Mouse (Mus musculus) CH12.LX (cell line): ENCODE results near the gene Tmtc1. TPM values are rescaled to one million over a fixed set of nuclear protein-coding genes. Genes with fewer than 3 reads are reported as not detected.

ENCODE experiments used
- DNase-seq: peaks from one replicate; pipeline ENCODE4 v3.0.0-alpha.2; 2013; ENCODE audit errors: extremely low read depth
- H3K27ac ChIP-seq: 2 replicates; pipeline ENCODE4 v1.5.1; 2012; ENCODE audit warnings: low read depth, mild to moderate bottlenecking, control low read depth, moderate library complexity; ENCODE audit not compliant: insufficient read depth
- H3K27me3 ChIP-seq: replicated peaks from 2 replicates; pipeline ENCODE3; 2012; ENCODE audit warnings: inconsistent platforms
- H3K36me3 ChIP-seq, 2 experiments: replicated peaks in 1 of 2; 2 replicates each; pipeline versions ENCODE3 to v1.6.1; 2012; ENCODE audit warnings: inconsistent platforms in 1 of 2, low read length in 1 of 2, mild to moderate bottlenecking in 1 of 2, mixed read lengths in 1 of 2, moderate library complexity in 1 of 2; ENCODE audit not compliant: control insufficient read depth in 1 of 2, insufficient read depth in 1 of 2
- H3K4me1 ChIP-seq, 2 experiments: 2 replicates each; pipeline ENCODE4 v1.6.1; 2012; ENCODE audit warnings: inconsistent platforms in 1 of 2, moderate library complexity in 1 of 2; ENCODE audit not compliant: insufficient read depth in 2 of 2, control insufficient read depth in 1 of 2
- H3K4me2 ChIP-seq: 2 replicates; pipeline ENCODE4 v1.6.1; 2012; ENCODE audit warnings: low read depth, mild to moderate bottlenecking, control low read depth; ENCODE audit not compliant: poor library complexity, insufficient read depth, severe bottlenecking
- H3K4me3 ChIP-seq, 3 experiments: fragments of 150-350 bp in 1 of 3; sonication (generic) in 1 of 3; replicated peaks in 1 of 3; 2 replicates each; pipeline versions ENCODE3 to v1.5.1; 2011 to 2012; ENCODE audit warnings: low read depth in 2 of 3, low read length in 2 of 3, mild to moderate bottlenecking in 2 of 3, moderate library complexity in 2 of 3, control low read depth in 1 of 3, improper control_type of control experiment in 1 of 3, inconsistent platforms in 1 of 3, mixed read lengths in 1 of 3; ENCODE audit not compliant: poor library complexity in 1 of 3
- H3K79me2 ChIP-seq: replicated peaks from 2 replicates; pipeline ENCODE4 v1.6.1; 2012; ENCODE audit warnings: mild to moderate bottlenecking, moderate library complexity; ENCODE audit not compliant: control insufficient read depth, poor library complexity, insufficient read depth, severe bottlenecking; ENCODE audit errors: extremely low read depth
- H3K9ac ChIP-seq: 2 replicates; pipeline ENCODE4 v1.6.1; 2012; ENCODE audit warnings: low read depth, mild to moderate bottlenecking, control low read depth, moderate library complexity; ENCODE audit not compliant: insufficient read depth
- H3K9me3 ChIP-seq: replicated peaks from 2 replicates; pipeline ENCODE3; 2012; ENCODE audit warnings: low read length, inconsistent platforms, mixed read lengths
- CHD2 ChIP-seq: IDR thresholded peaks from 2 replicates; pipeline ENCODE4 v1.6.1; 2011; ENCODE audit warnings: low read length, improper control_type of control experiment
- CTCF ChIP-seq, 2 experiments: IDR thresholded peaks in 1 of 2; conservative IDR thresholded peaks in 1 of 2; 2 replicates each; pipeline ENCODE4 v1.5.1; 2011 to 2012; ENCODE audit warnings: low read depth in 2 of 2, low read length in 2 of 2, improper control_type of control experiment in 1 of 2, inconsistent platforms in 1 of 2, mild to moderate bottlenecking in 1 of 2, moderate library complexity in 1 of 2
- EP300 ChIP-seq: IDR thresholded peaks from 2 replicates; pipeline ENCODE4 v1.6.1; 2011; ENCODE audit warnings: low read length, improper control_type of control experiment
- ETS1 ChIP-seq: conservative IDR thresholded peaks from 2 replicates; pipeline ENCODE4 v1.6.1; 2012; ENCODE audit warnings: low read depth, mild to moderate bottlenecking, inconsistent platforms, low read length, improper control_type of control experiment, moderate library complexity
- GABPA ChIP-seq: IDR thresholded peaks from 2 replicates; pipeline ENCODE4 v1.6.1; 2012; ENCODE audit warnings: low read depth, low read length, improper control_type of control experiment, inconsistent platforms; ENCODE audit not compliant: insufficient replicate concordance
- IRF4 ChIP-seq: IDR thresholded peaks from 2 replicates; pipeline ENCODE4 v1.6.1; 2014; ENCODE audit warnings: low read depth, mild to moderate bottlenecking, inconsistent platforms, low read length, improper control_type of control experiment
- JUND ChIP-seq: conservative IDR thresholded peaks from 2 replicates; pipeline ENCODE4 v1.6.1; 2011; ENCODE audit warnings: low read depth, low read length, improper control_type of control experiment
- KAT2A ChIP-seq: IDR thresholded peaks from 2 replicates; pipeline ENCODE4 v1.6.1; 2012; ENCODE audit warnings: low read length, improper control_type of control experiment, inconsistent platforms; ENCODE audit not compliant: insufficient replicate concordance
- MAFK ChIP-seq: IDR thresholded peaks from 2 replicates; pipeline ENCODE4 v1.6.1; 2011; ENCODE audit warnings: low read length, improper control_type of control experiment; ENCODE audit not compliant: insufficient replicate concordance
- MAX ChIP-seq: IDR thresholded peaks from 2 replicates; pipeline ENCODE4 v1.6.1; 2011; ENCODE audit warnings: low read length, improper control_type of control experiment
- MEF2A ChIP-seq: IDR thresholded peaks from 2 replicates; pipeline ENCODE4 v1.6.1; 2014; ENCODE audit warnings: low read depth, mild to moderate bottlenecking, inconsistent platforms, low read length, improper control_type of control experiment, borderline replicate concordance
- MYC ChIP-seq: IDR thresholded peaks from 2 replicates; pipeline ENCODE4 v1.6.1; 2011; ENCODE audit warnings: low read depth, mild to moderate bottlenecking, improper control_type of control experiment, low read length
- NELFE ChIP-seq: IDR thresholded peaks from 2 replicates; pipeline ENCODE4 v1.6.1; 2011; ENCODE audit warnings: low read depth, low read length, improper control_type of control experiment
- PAX5 ChIP-seq: IDR thresholded peaks from 2 replicates; pipeline ENCODE4 v1.6.1; 2012; ENCODE audit warnings: low read length, inconsistent platforms, mixed read lengths
- POLR2A ChIP-seq: IDR thresholded peaks from 2 replicates; pipeline ENCODE4 v1.6.1; 2011; ENCODE audit warnings: low read depth, mild to moderate bottlenecking, improper control_type of control experiment, low read length
- RAD21 ChIP-seq: IDR thresholded peaks from 2 replicates; pipeline ENCODE4 v1.6.1; 2011; ENCODE audit warnings: low read depth, mild to moderate bottlenecking, low read length, improper control_type of control experiment, moderate library complexity
- RCOR1 ChIP-seq: conservative IDR thresholded peaks from 2 replicates; pipeline ENCODE4 v1.6.1; 2012; ENCODE audit warnings: low read depth, mild to moderate bottlenecking, inconsistent platforms, low read length, improper control_type of control experiment
- SIN3A ChIP-seq: IDR thresholded peaks from 2 replicates; pipeline ENCODE4 v1.6.1; 2012; ENCODE audit warnings: low read length, improper control_type of control experiment, inconsistent platforms
- SMC3 ChIP-seq: IDR thresholded peaks from 2 replicates; pipeline ENCODE4 v1.6.1; 2011; ENCODE audit warnings: low read depth, low read length, improper control_type of control experiment
- TBP ChIP-seq: conservative IDR thresholded peaks from 2 replicates; pipeline ENCODE4 v1.6.1; 2011; ENCODE audit warnings: low read depth, low read length, improper control_type of control experiment
- TCF12 ChIP-seq: IDR thresholded peaks from 2 replicates; pipeline ENCODE4 v1.6.1; 2014; ENCODE audit warnings: low read depth, mild to moderate bottlenecking, inconsistent platforms, low read length, improper control_type of control experiment
- UBTF ChIP-seq: IDR thresholded peaks from 2 replicates; pipeline ENCODE4 v1.6.1; 2012; ENCODE audit warnings: low read depth, mild to moderate bottlenecking, inconsistent platforms, low read length, improper control_type of control experiment, moderate library complexity
- USF2 ChIP-seq: conservative IDR thresholded peaks from 2 replicates; pipeline ENCODE4 v1.6.1; 2011; ENCODE audit warnings: low read depth, low read length, improper control_type of control experiment
- ZC3H11A ChIP-seq: IDR thresholded peaks from 2 replicates; pipeline ENCODE4 v1.6.1; 2012; ENCODE audit warnings: low read depth, mild to moderate bottlenecking, inconsistent platforms, low read length, improper control_type of control experiment
- ZKSCAN1 ChIP-seq: IDR thresholded peaks from 2 replicates; pipeline ENCODE4 v1.6.1; 2012; ENCODE audit warnings: low read depth, inconsistent platforms, low read length, improper control_type of control experiment, borderline replicate concordance
- dilution Hi-C: fragments of 300-500 bp; cut with MboI; formaldehyde crosslinking; loops from 2 replicates; pipeline ENCODE4 v1.14.3; 2020; ENCODE audit warnings: low sequenced_read_pairs; ENCODE audit not compliant: extremely low pct_unique_long_range_greater_than_20kb, extremely low pct_ligation_motif_present
- in situ Hi-C: fragments of 300-500 bp; cut with MboI; formaldehyde crosslinking; loops from 3 replicates; pipeline ENCODE4 v1.14.3; 2019; ENCODE audit warnings: low sequenced_read_pairs, low pct_ligation_motif_present, low pct_unique_long_range_greater_than_20kb, mixed read lengths
- polyA plus RNA-seq: library from polyadenylated mRNA; unstranded; fragments of >175 nt; gene quantifications from 2 replicates; pipeline ENCODE4 v1.2.1, GENCODE M21; 2012; ENCODE audit warnings: low read depth; ENCODE audit not compliant: insufficient read length
- total RNA-seq, 2 experiments: library from RNA; depleted of rRNA; stranded (reverse); fragments of 300-350 nt in 1 of 2; fragments of >200 nt in 1 of 2; gene quantifications; 2 replicates each; pipeline ENCODE4 v1.2.3; 2012 to 2014

The Tmtc1 gene
- total and polyA plus RNA-seq, 3 experiments: 0.03 to 0.13 (median 0.04) TPM

DNA sequence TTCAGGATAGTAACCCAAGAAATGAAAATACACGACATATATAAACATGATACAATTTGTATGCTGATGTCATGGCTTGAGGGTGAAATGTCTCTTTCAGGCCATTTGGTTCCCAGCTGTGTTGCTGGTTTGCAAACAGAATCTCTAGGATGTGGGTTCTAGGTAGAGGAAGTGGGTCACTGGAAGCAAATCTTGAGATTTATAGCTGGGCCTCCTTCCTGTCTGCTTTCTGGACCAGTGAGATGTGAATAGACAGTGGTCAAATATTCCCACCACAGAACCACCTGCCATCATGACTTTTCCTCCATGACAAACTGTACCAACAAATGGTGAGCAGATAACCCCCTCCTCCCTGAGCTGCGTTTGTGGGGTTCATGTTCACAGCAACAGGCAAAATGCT is 186.4 kb downstream of the Tmtc1 start:
- Histone ChIP-seq H3K9me3 (no peaks in the 10 kb centered on the region), H3K4me2 (no peak overlapping the region), H3K79me2 (no peaks in the 10 kb centered on the region), H3K36me3 (no peaks in the 10 kb centered on the region), H3K9ac (no peak overlapping the region), H3K4me3 (no peak overlapping the region), H3K27me3 (no peaks in the 10 kb centered on the region), H3K4me1 (peaks cover 0 to 17% of the 10 kb centered on the region in 2 experiments; a peak in 2 of 4 replicates), H3K27ac (no peak overlapping the region)
- dilution Hi-C loops (no loop called here), in situ Hi-C loops (no loop called here)
- DNase-seq: no peak
- TF ChIP-seq ETS1 (no peak), SMC3 (no peak), ZKSCAN1 (no peak), IRF4 (no peak), MAFK (no peak), TBP (no peak), CTCF (conservative IDR thresholded peaks at IDR 0.05 in 1 of 2, IDR thresholded peaks at IDR 0.05 in 1 of 2; ENCODE audit: low read depth in 2 of 2, low read length in 2 of 2) (no peak), EP300 (no peak)

DNA sequence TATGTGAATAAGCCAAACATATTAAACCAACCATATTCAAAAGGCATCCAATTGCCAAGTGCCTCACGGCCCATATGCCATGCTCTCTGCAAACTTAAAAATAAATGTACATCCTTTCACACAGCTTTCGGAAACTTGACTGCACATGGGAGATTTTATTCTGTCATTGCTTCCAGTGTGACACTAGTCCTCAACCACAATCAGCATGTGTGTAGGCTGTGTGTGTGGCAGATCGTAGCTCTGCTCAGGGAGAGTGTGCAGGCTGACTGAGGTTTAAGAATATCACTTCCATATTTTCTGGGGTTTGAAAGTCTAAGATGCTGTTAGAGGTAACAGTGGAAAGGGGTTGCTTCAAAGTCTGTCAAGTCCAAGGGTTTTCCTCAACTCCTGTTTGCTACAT is 188.1 kb downstream of the Tmtc1 start:
- no peak for DNase-seq
- Histone ChIP-seq H3K4me2 (no peak overlapping the region), H3K79me2 (no peaks in the 10 kb centered on the region), H3K27me3 (no peaks in the 10 kb centered on the region), H3K9ac (no peak overlapping the region), H3K9me3 (no peaks in the 10 kb centered on the region), H3K36me3 (no peaks in the 10 kb centered on the region), H3K4me3 (no peak overlapping the region), H3K4me1 (peaks cover 0 to 14% of the 10 kb centered on the region in 2 experiments; a peak in 2 of 4 replicates), H3K27ac (no peak overlapping the region)
- in situ Hi-C loops (no loop called here), dilution Hi-C loops (no loop called here)
- TF ChIP-seq KAT2A: no peak
- no peak for TF ChIP-seq GABPA
- no peak for TF ChIP-seq RAD21
- TF ChIP-seq MAX: no peak
- TF ChIP-seq POLR2A: no peak
- TF ChIP-seq SIN3A: no peak
- TF ChIP-seq USF2: no peak
- TF ChIP-seq TBP: no peak
- no peak for TF ChIP-seq CHD2
- no peak for TF ChIP-seq RCOR1
- no peak for TF ChIP-seq TCF12
- TF ChIP-seq ETS1: no peak
- TF ChIP-seq UBTF: no peak
- no peak for TF ChIP-seq MYC
- no peak for TF ChIP-seq MEF2A
- TF ChIP-seq PAX5: no peak
- TF ChIP-seq ZC3H11A: no peak
- TF ChIP-seq NELFE: no peak
- no peak for TF ChIP-seq JUND
